Mouse (Mus musculus) small intestine, adult 2 months (tissue): ENCODE measurements at regions not wholly inside any gene's neighbourhood (a gene's known extent, or its start where the extent isn't known, plus 50 kb on each side); places are given as distances from the start of the nearest gene placed in this dataset.

Experiments used
- CTCF ChIP-seq: fragments of 200-500 bp; IDR thresholded peaks from 2 replicates; pipeline ENCODE4 v1.5.1; 2012; ENCODE audit warnings: low read depth, mild to moderate bottlenecking, control low read depth, inconsistent platforms, low read length, moderate library complexity, mixed read lengths; ENCODE audit not compliant: insufficient replicate concordance, insufficient read length; ENCODE audit errors: extremely low read depth
- POLR2A ChIP-seq: fragments of 200-500 bp; IDR thresholded peaks from 2 replicates; pipeline ENCODE4 v1.6.1; 2012; ENCODE audit warnings: low read depth, mild to moderate bottlenecking, control low read depth, inconsistent platforms, low read length, moderate library complexity

GRCm38 (mm10) chr4:125270951-125271350, 143.3 kb upstream of the Zc3h12a start:
- TF ChIP-seq CTCF (no peak), POLR2A (no peak)
